Mouse (Mus musculus) lung, postnatal 0 days (tissue): ENCODE measurements around the gene Hoxd12.

ENCODE experiments used
- CTCF ChIP-seq: IDR thresholded peaks from 2 replicates; pipeline ENCODE4 v1.5.1; 2016; ENCODE audit warnings: antibody characterized with exemption, mild to moderate bottlenecking
- EP300 ChIP-seq: IDR thresholded peaks from 2 replicates; pipeline ENCODE4 v1.6.1; 2016; ENCODE audit warnings: antibody characterized with exemption, mild to moderate bottlenecking, control low read depth

- TF ChIP-seq CTCF (no peak), EP300 (no peak)
Observed at GRCm38 (mm10) chr2:74693432-74693827, 18.6 kb downstream of the Hoxd12 start.
